Mouse (Mus musculus) lung, embryonic 16.5 days (tissue): ENCODE measurements around the gene 4933402E13Rik. TPM values are rescaled to one million over a fixed set of nuclear protein-coding genes. Genes with fewer than 3 reads are reported as not detected.

ENCODE experiments used
- ATAC-seq: fragments of 200-750 bp; cut with Nextera tagmentation; 2 replicates; pipeline ENCODE4 v1.8.0; 2017; ENCODE audit warnings: low read depth, mild to moderate bottlenecking, moderate library complexity
- H3K27ac ChIP-seq: fragments of 300-500 bp; sonication (generic); 2 replicates; pipeline ENCODE4 v1.5.1; 2014; ENCODE audit warnings: mild to moderate bottlenecking, control low read depth, low read length
- H3K27me3 ChIP-seq: fragments of 300-500 bp; sonication (generic); 2 replicates; pipeline ENCODE4 v1.6.1; 2014; ENCODE audit warnings: low read depth, low read length, mixed read lengths; ENCODE audit not compliant: control insufficient read depth, insufficient read depth
- H3K36me3 ChIP-seq: fragments of 300-500 bp; sonication (generic); 2 replicates; pipeline ENCODE4 v1.6.1; 2014; ENCODE audit warnings: low read length; ENCODE audit not compliant: control insufficient read depth, insufficient read depth
- H3K4me1 ChIP-seq: fragments of 300-500 bp; sonication (generic); replicated peaks from 2 replicates; pipeline ENCODE4 v1.6.1; 2014; ENCODE audit warnings: low read length, mixed read lengths; ENCODE audit not compliant: control insufficient read depth, insufficient read depth
- H3K4me2 ChIP-seq: fragments of 300-500 bp; sonication (generic); 2 replicates; pipeline ENCODE4 v1.6.1; 2014; ENCODE audit warnings: low read depth, low read length, control low read depth
- H3K4me3 ChIP-seq: fragments of 300-500 bp; sonication (generic); 2 replicates; pipeline ENCODE4 v1.5.1; 2014; ENCODE audit warnings: mild to moderate bottlenecking, low read length, control low read depth
- H3K9ac ChIP-seq: fragments of 300-500 bp; sonication (generic); 2 replicates; pipeline ENCODE4 v1.6.1; 2014; ENCODE audit warnings: low read length, control low read depth
- H3K9me3 ChIP-seq: fragments of 300-500 bp; sonication (generic); 2 replicates; pipeline ENCODE4 v1.6.1; 2016; ENCODE audit warnings: low read length; ENCODE audit not compliant: control insufficient read depth
- WGBS: fragments of 180-500 bp; shearing (Covaris S2); extraction: QIAGEN DNeasy Blood & Tissue Kit; methylation state at CpG from one replicate; pipeline ENCODE4 v1.1.7; 2014; 5-methylcytosine and 5-hydroxymethylcytosine counted together
- polyA plus RNA-seq: library from polyadenylated mRNA; unstranded; fragments of >200 nt; fragmentation: Nextera tagmentation; extraction: Ambion mirVana; gene quantifications from 2 replicates; pipeline ENCODE4 v1.2.1, GENCODE M21; 2015

Gene 4933402E13Rik
- polyA plus RNA-seq: not detected in 2 replicates

GRCm38 (mm10) chrX:62283199-62283598 is at the start of gene 4933402E13Rik:
Gene 4933402E13Rik, plus strand, starts transcription at chrX:62283499.
- Histone ChIP-seq H3K27me3 (no peaks in the 10 kb centered on the region), H3K9ac (no peak within 1 kb of the TSS), H3K36me3 (no peaks in the 10 kb centered on the region), H3K4me1 (no peaks in the 10 kb centered on the region), H3K4me2 (no peak within 1 kb of the TSS), H3K9me3 (no peaks in the 10 kb centered on the region), H3K4me3 (no peak within 1 kb of the TSS), H3K27ac (no peak within 1 kb of the TSS)
- ATAC-seq: no peak
- WGBS: 68% methylated on average over 8 of the region's 8 CpGs

Other genes with a start within 250 kb of the 4933402E13Rik start
- not detected in 2 replicates for gene 4931400O07Rik, start 184.5 kb downstream of the 4933402E13Rik start, polyA plus RNA-seq